Mouse (Mus musculus) heart, postnatal 0 days (tissue): ENCODE data around the gene A230050P20Rik.

Experiments used
- CTCF ChIP-seq: IDR thresholded peaks from 2 replicates; pipeline ENCODE4 v1.5.1; 2016; ENCODE audit warnings: antibody characterized with exemption, control low read depth, low read depth
- EP300 ChIP-seq: IDR thresholded peaks from 2 replicates; pipeline ENCODE4 v1.6.1; 2016; ENCODE audit warnings: antibody characterized with exemption, low read depth

GRCm38 (mm10) chr9:20876318-20877117 lies 8.1 kb downstream of the A230050P20Rik start:
- TF ChIP-seq CTCF (no peak), EP300 (no peak)
